Mouse (Mus musculus): ENCODE measurements around the gene Gabpb2.

DNA sequence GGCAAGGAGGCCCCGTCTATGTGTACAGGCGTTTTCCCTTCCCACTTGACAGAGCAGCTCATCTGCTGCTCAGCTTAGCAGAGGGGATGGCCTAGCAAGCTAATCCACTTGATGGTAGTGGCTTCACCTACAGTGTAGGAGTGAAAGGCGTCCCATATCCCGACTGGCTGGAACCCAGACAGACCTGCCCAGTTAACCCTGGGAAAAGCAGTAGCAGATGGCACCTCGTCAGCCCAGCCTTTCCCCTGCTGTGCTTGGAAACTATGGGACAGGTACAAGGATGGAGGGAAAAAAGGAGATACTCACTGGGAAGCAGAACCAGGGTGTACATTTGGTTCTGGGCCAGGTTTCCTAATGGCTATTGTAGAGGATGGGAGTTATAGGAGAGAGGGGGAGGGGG is 32.6 kb upstream of the Gabpb2 start:
- no peak for TF ChIP-seq POLR2A (IDR thresholded peaks at IDR 0.05; ENCODE audit: borderline replicate concordance, insufficient read depth, low read length)
- no peak for TF ChIP-seq CTCF (IDR thresholded peaks at IDR 0.05; ENCODE audit: borderline replicate concordance, insufficient read depth, low read depth, low read length)

Measured in cerebellum, adult 2 months (tissue).